Mouse (Mus musculus) urinary bladder, adult 18-20 months (tissue): ENCODE results near the gene Ceacam20.
"Not testable (repeated sequence)": the region's sequence is repeated elsewhere in the genome, so short reads cannot be mapped to it uniquely, and the experiment has no call there.

ENCODE experiments used
- DNase-seq, 2 experiments: peaks; one replicate each; pipeline ENCODE4 v3.0.0; 2022; ENCODE audit warnings: low spot score in 2 of 2, mixed read lengths in 2 of 2

Gene Ceacam20

GRCm38 (mm10) chr7:19948956-19949355 is 16.3 kb upstream of the Ceacam20 start:
- no peak for DNase-seq

GRCm38 (mm10) chr7:19949996-19950395 is 15.2 kb upstream of the Ceacam20 start:
- no peak for DNase-seq

GRCm38 (mm10) chr7:19950589-19950988 is 14.6 kb upstream of the Ceacam20 start, which contains the start of gene Igsf23:
Gene Igsf23 (minus strand): TSS chr7:19950756.
- no peak for DNase-seq

DNA sequence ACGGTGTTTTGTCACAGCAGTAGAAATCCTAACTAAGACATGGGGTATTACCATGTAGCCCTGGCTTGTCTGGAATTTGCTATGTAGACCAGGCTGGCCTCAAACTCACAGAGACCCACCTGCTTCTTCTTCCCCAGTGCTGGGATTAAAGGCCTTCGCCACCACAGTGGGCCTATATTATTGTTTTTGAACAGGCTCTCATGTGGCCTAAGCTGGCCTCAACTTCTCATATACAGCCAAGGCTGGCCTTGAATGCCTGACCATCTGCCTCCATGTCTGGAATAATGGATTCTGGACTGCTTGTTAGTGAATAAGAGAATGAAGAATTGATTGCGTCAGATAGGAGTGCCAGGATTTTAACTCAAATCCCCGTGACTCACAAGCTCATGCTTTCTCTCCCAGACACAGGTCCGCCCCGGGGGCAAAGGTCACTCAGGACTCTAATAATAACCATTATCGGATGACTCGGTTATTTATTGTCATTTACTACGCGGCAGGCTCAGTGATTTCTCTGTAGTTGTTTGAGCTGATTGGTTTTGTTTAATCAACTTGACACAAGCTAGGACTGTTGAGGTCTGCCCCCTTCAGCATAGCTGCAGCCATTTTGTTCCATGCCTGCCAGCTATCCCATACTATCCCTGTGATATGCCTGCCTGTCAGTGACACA is 12.8 kb upstream of the Ceacam20 start:
- DNase-seq: no peak

DNA sequence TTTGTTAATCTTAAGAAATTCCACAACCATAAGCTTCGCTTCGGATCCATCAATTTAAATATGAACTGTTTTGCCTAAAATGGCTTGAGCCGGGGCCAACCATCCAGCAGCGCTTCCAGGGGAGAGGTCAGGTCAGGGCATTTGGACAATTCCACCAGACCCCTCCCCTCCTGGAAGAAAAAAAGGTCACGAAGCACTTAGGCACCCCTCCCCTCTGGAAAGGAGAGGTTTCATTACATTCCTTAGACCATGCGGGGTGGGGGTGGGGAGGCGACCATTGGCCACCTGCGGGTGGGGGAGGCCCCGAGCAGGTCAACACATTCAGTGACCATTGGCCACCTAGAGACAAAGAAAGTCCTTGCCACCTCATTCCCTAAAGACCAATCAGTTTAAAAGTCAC is 12.2 kb upstream of the Ceacam20 start:
- DNase-seq: no peak

DNA sequence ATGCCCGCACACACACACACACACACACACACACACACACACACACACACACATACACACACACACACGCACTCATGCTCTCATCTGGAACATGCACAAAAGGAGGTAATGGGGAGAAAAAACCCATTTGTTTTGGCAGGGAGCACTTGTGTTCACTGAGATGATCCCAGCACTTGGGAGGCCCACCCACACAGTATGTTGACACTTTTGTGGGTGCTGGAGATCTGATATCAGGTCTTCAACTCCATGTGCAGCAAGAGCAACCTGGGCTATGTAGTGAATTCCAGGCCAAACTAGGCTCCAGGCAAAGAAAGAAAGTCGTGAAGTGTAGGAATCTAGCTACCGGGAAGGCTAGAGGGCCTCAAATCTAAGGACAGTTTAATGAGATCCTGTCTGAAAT is 9.4 kb upstream of the Ceacam20 start:
- DNase-seq: no peak

GRCm38 (mm10) chr7:19956341-19956781 is 8.9 kb upstream of the Ceacam20 start:
- peak; percentile 76 to 83 for DNase-seq

DNA sequence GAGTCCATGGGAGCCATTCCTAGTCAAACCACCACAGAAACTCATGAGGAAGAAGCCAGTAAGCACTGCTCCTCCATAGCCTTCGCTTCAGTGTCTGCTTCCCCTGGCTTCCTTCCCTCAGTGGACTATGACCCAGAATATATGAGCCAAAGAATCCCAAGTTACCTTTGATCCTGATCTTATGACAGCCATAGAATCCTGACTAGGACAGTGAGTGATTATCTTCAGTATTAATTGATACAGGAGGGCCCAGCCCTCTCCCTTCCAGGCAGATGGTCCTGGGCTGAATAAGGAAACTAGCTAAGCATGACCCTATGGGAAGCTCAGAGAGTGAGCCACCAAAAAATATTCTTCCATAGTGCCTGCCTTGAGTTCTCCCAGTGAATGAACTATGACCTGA is 2.8 kb upstream of the Ceacam20 start:
- no peak for DNase-seq

- DNase-seq: no peak
Observed at GRCm38 (mm10) chr7:19969106-19969505, 3.9 kb downstream of the Ceacam20 start.

GRCm38 (mm10) chr7:19969541-19970090 is 4.4 kb downstream of the Ceacam20 start:
- DNase-seq: no peak

DNA sequence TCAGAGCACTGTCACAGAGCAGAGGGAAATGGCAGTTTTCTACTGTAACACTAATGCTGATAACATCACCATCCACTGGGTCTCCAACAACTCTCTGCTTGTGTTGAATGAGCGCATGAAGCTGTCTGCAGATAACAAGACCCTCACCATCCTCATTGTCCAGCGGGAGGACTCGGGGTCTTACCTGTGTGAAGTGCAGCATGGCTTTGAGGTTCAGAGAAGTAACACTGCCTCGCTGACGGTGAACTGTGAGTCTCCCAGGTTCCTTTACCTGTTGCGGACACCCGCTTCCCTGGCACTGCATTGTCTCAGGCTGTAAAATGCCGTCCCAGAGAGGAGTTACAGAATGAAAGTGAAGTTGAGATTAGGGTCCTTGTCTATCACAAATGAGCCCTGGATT is 5.0 kb downstream of the Ceacam20 start:
- no peak for DNase-seq

- DNase-seq: no peak
Observed at GRCm38 (mm10) chr7:19971516-19971915, 6.3 kb downstream of the Ceacam20 start.

GRCm38 (mm10) chr7:19991165-19991564 is 26.0 kb downstream of the Ceacam20 start, which contains the start of gene Nlrp9b:
Gene Nlrp9b (plus strand): TSS chr7:19991465.
- not testable (repeated sequence) for DNase-seq

DNA sequence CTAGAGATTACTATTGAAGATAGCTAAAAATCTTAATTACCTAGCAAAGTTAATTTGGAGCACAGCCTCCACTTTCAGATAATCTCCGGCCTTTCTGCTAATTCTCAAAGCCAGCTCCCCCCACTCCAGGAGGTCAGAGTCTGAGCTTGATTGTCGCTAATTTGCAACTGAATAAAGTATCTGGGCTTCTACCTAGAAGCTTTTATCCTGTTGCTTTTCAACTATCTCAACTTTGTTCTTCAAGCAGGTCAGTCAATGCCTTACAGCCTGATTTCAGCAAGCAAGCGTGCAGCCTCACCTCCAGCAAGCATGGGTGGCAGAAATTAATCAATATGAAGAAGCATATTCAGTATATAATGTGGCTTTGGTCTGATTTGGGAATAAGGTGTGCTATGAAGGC is 31.5 kb downstream of the Ceacam20 start:
- DNase-seq: not testable (repeated sequence)

GRCm38 (mm10) chr7:20009987-20010386 is 44.8 kb downstream of the Ceacam20 start:
- no peak for DNase-seq
